Mouse (Mus musculus) c-Kit-positive CD71-positive TER-119-negative erythroid progenitor cells, embryonic 14.5 days (primary cell): Measurements from ENCODE around the gene Ehd4.

ENCODE experiments used
- DNase-seq: peaks from one replicate; pipeline ENCODE4 v3.0.0-alpha.2; 2013; ENCODE audit warnings: low read depth

Gene Ehd4

GRCm38 (mm10) chr2:120154361-120154894 is at the start of gene Ehd4:
Ehd4 (minus strand) TSS chr2:120154606.
- peak; percentile 97 for DNase-seq

- DNase-seq, result no peak
Measured at GRCm38 (mm10) chr2:120203742-120204141, 49.3 kb upstream of the Ehd4 start.

- DNase-seq, result no peak
Measured at GRCm38 (mm10) chr2:120200077-120200476, 45.7 kb upstream of the Ehd4 start.

- no peak for DNase-seq
Measured at GRCm38 (mm10) chr2:120188174-120188573, 33.8 kb upstream of the Ehd4 start.

- no peak for DNase-seq
Measured at GRCm38 (mm10) chr2:120187583-120187982, 33.2 kb upstream of the Ehd4 start.

GRCm38 (mm10) chr2:120185527-120186276 is 31.3 kb upstream of the Ehd4 start:
- DNase-seq, result no peak

- DNase-seq, result no peak
Measured at GRCm38 (mm10) chr2:120178936-120179335, 24.5 kb upstream of the Ehd4 start.

- DNase-seq, result no peak
Measured at GRCm38 (mm10) chr2:120173718-120174117, 19.3 kb upstream of the Ehd4 start.

- DNase-seq, result no peak
Measured at GRCm38 (mm10) chr2:120171362-120171761, 17.0 kb upstream of the Ehd4 start.

GRCm38 (mm10) chr2:120170726-120171125 is 16.3 kb upstream of the Ehd4 start:
- peak; percentile 44 for DNase-seq

- DNase-seq, result no peak
Measured at GRCm38 (mm10) chr2:120169382-120169781, 15.0 kb upstream of the Ehd4 start.

GRCm38 (mm10) chr2:120167763-120168162 is 13.4 kb upstream of the Ehd4 start:
- DNase-seq, result no peak

- DNase-seq, result no peak
Measured at GRCm38 (mm10) chr2:120165474-120165873, 11.1 kb upstream of the Ehd4 start.

- DNase-seq, result no peak
Measured at GRCm38 (mm10) chr2:120159434-120159833, 5.0 kb upstream of the Ehd4 start.

GRCm38 (mm10) chr2:120158846-120159245 is 4.4 kb upstream of the Ehd4 start:
- no peak for DNase-seq

GRCm38 (mm10) chr2:120158016-120158415 is 3.6 kb upstream of the Ehd4 start:
- DNase-seq, result no peak

- DNase-seq, result no peak
Measured at GRCm38 (mm10) chr2:120157606-120158005, 3.2 kb upstream of the Ehd4 start.

- DNase-seq, result peak; percentile 27
Measured at GRCm38 (mm10) chr2:120153586-120154360, 633 bp downstream of the Ehd4 start.

GRCm38 (mm10) chr2:120150571-120150970 is 3.8 kb downstream of the Ehd4 start:
- DNase-seq, result no peak

- no peak for DNase-seq
Measured at GRCm38 (mm10) chr2:120149634-120150033, 4.8 kb downstream of the Ehd4 start.

- DNase-seq, result no peak
Measured at GRCm38 (mm10) chr2:120147999-120148398, 6.4 kb downstream of the Ehd4 start.

- no peak for DNase-seq
Measured at GRCm38 (mm10) chr2:120147364-120147763, 7.0 kb downstream of the Ehd4 start.

GRCm38 (mm10) chr2:120146543-120146942 is 7.9 kb downstream of the Ehd4 start:
- DNase-seq, result no peak
